Mouse (Mus musculus): Measurements from ENCODE around the gene Olfr180.

GRCm38 (mm10) chr16:58884416-58884815 is 44.8 kb downstream of the Olfr180 start:
- TF ChIP-seq CTCF (IDR thresholded peaks at IDR 0.05) (no peak), POLR2A (IDR thresholded peaks at IDR 0.05; ENCODE audit: insufficient read depth, low read depth, low read length) (no peak)
